Mouse (Mus musculus) neural tube, embryonic 14.5 days (tissue): Measurements from ENCODE around the gene Snrnp40. TPM values are rescaled to one million over a fixed set of nuclear protein-coding genes. Genes with fewer than 3 reads are reported as not detected.
A peak's percentile ranks its signal among the peaks of the same experiment; 100 is the strongest.

ENCODE experiments used
- ATAC-seq: fragments of 200-750 bp; cut with Nextera tagmentation; 2 replicates; pipeline ENCODE4 v1.8.0; 2017; ENCODE audit warnings: low read depth, mild to moderate bottlenecking, moderate TSS enrichment, moderate library complexity
- H3K27ac ChIP-seq: fragments of 300-500 bp; sonication (generic); 2 replicates; pipeline ENCODE4 v1.5.1; 2014; ENCODE audit warnings: low read depth, mild to moderate bottlenecking, control low read depth, low read length, moderate library complexity, mixed read lengths
- H3K27me3 ChIP-seq: fragments of 300-500 bp; sonication (generic); 2 replicates; pipeline ENCODE4 v1.6.1; 2014; ENCODE audit warnings: low read length; ENCODE audit not compliant: control insufficient read depth, insufficient read depth
- H3K36me3 ChIP-seq: fragments of 300-500 bp; sonication (generic); 2 replicates; pipeline ENCODE4 v1.6.1; 2014; ENCODE audit warnings: low read length, mixed read lengths; ENCODE audit not compliant: control insufficient read depth, insufficient read depth
- H3K4me1 ChIP-seq: fragments of 300-500 bp; sonication (generic); 2 replicates; pipeline ENCODE4 v1.6.1; 2014; ENCODE audit warnings: low read length; ENCODE audit not compliant: control insufficient read depth, insufficient read depth
- H3K4me2 ChIP-seq: fragments of 300-500 bp; sonication (generic); 2 replicates; pipeline ENCODE4 v1.6.1; 2014; ENCODE audit warnings: mild to moderate bottlenecking, low read depth, low read length, control low read depth
- H3K4me3 ChIP-seq: fragments of 300-500 bp; sonication (generic); 2 replicates; pipeline ENCODE4 v1.5.1; 2014; ENCODE audit warnings: low read depth, low read length, control low read depth, mixed read lengths
- H3K9ac ChIP-seq: fragments of 300-500 bp; sonication (generic); replicated peaks from 2 replicates; pipeline ENCODE4 v1.6.1; 2014; ENCODE audit warnings: low read depth, mild to moderate bottlenecking, control low read depth, low read length, mixed read lengths
- H3K9me3 ChIP-seq: fragments of 300-500 bp; sonication (generic); 2 replicates; pipeline ENCODE4 v1.6.1; 2016; ENCODE audit warnings: low read length; ENCODE audit not compliant: control insufficient read depth
- WGBS: fragments of 180-500 bp; shearing (Covaris S2); extraction: QIAGEN DNeasy Blood & Tissue Kit; methylation state at CpG from one replicate; pipeline ENCODE4 v1.1.7; 2014; 5-methylcytosine and 5-hydroxymethylcytosine counted together
- polyA plus RNA-seq: library from polyadenylated mRNA; unstranded; fragments of >200 nt; fragmentation: Nextera tagmentation; extraction: Ambion mirVana; gene quantifications from 2 replicates; pipeline ENCODE4 v1.2.1, GENCODE M21; 2014

The Snrnp40 gene
- 101 and 102 TPM in 2 replicates for polyA plus RNA-seq

GRCm38 (mm10) chr4:130359486-130360237 is at the start of gene Snrnp40, which contains the start of gene Zcchc17:
Gene Snrnp40, plus strand, starts transcription at chr4:130360132.
Gene Zcchc17, minus strand, starts transcription at chr4:130359943.
- peak; percentile 99 for ATAC-seq
- H3K9ac ChIP-seq: peak within 1 kb of the TSS; percentile 78
- peak within 1 kb of the TSS; percentile 66 for H3K4me2 ChIP-seq
- under 1% methylated on average over 49 of the region's 49 CpGs for WGBS
- H3K4me1 ChIP-seq: peaks cover 14% of the 10 kb centered on the region
- no peaks in the 10 kb centered on the region for H3K27me3 ChIP-seq
- H3K27ac ChIP-seq: peak within 1 kb of the TSS; percentile 74
- peaks cover 15% of the 10 kb centered on the region; the same call in 1 of the 2 replicates for H3K36me3 ChIP-seq
- peak within 1 kb of the TSS; percentile 89 for H3K4me3 ChIP-seq
- no peaks in the 10 kb centered on the region for H3K9me3 ChIP-seq

- Histone ChIP-seq H3K9me3 (no peaks in the 10 kb centered on the region), H3K4me3 (no peak overlapping the region), H3K36me3 (peaks cover 18% of the 10 kb centered on the region), H3K9ac (no peak overlapping the region), H3K4me1 (0 out of 2 replicates have a peak, but pooled peaks cover 2% of the 10 kb centered on the region), H3K4me2 (no peak overlapping the region), H3K27me3 (no peaks in the 10 kb centered on the region), H3K27ac (no peak overlapping the region)
- ATAC-seq: no peak
- 87% methylated on average over 3 of the region's 3 CpGs for WGBS
These were observed 47.4 kb upstream of the Snrnp40 start for GRCm38 (mm10) chr4:130312526-130312925.

- Histone ChIP-seq H3K27ac (no peak overlapping the region), H3K27me3 (no peaks in the 10 kb centered on the region), H3K4me1 (no peaks in the 10 kb centered on the region), H3K4me2 (no peak overlapping the region), H3K9ac (no peak overlapping the region), H3K9me3 (no peaks in the 10 kb centered on the region), H3K36me3 (peaks cover 23% of the 10 kb centered on the region), H3K4me3 (no peak overlapping the region)
- ATAC-seq: no peak
- 95% methylated on average over 4 of the region's 4 CpGs for WGBS
These were observed 46.4 kb upstream of the Snrnp40 start for GRCm38 (mm10) chr4:130313552-130313951.

DNA sequence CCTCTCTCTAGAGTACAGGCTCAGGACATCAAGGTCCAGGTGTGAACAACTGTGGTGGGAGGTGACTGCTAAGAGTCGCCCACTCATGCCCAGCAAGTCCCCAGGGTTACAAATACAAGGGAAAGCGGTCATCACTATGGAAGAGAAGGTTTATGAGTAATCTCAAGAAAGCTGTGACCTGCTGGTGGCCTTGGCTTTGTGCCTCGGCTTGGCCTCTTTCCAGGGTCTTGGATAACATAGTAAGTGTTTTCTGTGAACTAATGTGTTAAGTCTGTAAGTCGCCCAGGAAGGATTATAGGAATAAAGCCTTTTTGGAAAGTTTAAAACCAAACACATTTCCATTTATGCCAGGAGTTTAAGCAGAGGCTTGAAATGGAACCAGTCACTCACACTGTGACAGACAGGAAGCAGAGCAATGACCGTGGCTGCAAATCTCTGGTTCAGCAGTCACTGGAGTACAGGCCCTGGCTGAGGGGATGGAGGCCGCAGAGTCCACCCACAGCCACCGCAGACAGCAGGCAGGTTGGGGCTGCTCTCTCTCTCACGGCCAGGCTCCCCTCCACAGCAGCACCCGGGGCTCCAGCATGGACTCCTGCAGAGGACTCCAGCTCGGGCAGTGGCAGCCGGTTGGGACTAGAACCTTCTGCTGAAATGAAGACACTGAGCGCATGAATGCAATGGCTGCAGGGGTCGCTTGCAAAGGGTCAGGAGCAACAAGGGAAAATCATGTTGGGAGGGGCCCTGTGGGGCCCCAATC is 44.0 kb upstream of the Snrnp40 start:
- H3K27ac ChIP-seq: no peak overlapping the region
- H3K27me3 ChIP-seq: no peaks in the 10 kb centered on the region
- no peaks in the 10 kb centered on the region for H3K4me1 ChIP-seq
- no peak overlapping the region for H3K9ac ChIP-seq
- peaks cover 23% of the 10 kb centered on the region for H3K36me3 ChIP-seq
- ATAC-seq: no peak
- WGBS: 86% methylated on average over 13 of the region's 13 CpGs
- no peak overlapping the region for H3K4me3 ChIP-seq
- no peaks in the 10 kb centered on the region for H3K9me3 ChIP-seq
- no peak overlapping the region for H3K4me2 ChIP-seq

GRCm38 (mm10) chr4:130316691-130317090 is 43.2 kb upstream of the Snrnp40 start:
- no peak for ATAC-seq
- Histone ChIP-seq H3K27ac (no peak overlapping the region), H3K4me1 (no peaks in the 10 kb centered on the region), H3K36me3 (peaks cover 25% of the 10 kb centered on the region), H3K9me3 (no peaks in the 10 kb centered on the region), H3K4me3 (no peak overlapping the region), H3K27me3 (no peaks in the 10 kb centered on the region), H3K4me2 (no peak overlapping the region), H3K9ac (no peak overlapping the region)
- WGBS: 86% methylated on average over 10 of the region's 10 CpGs

- no peak overlapping the region for H3K27ac ChIP-seq
- no peaks in the 10 kb centered on the region for H3K9me3 ChIP-seq
- H3K4me2 ChIP-seq: no peak overlapping the region
- no peak overlapping the region for H3K9ac ChIP-seq
- H3K27me3 ChIP-seq: no peaks in the 10 kb centered on the region
- no peak overlapping the region for H3K4me3 ChIP-seq
- 67% methylated on average over 3 of the region's 3 CpGs for WGBS
- ATAC-seq: no peak
- no peaks in the 10 kb centered on the region for H3K4me1 ChIP-seq
- peaks cover 27% of the 10 kb centered on the region for H3K36me3 ChIP-seq
These were observed 41.8 kb upstream of the Snrnp40 start for GRCm38 (mm10) chr4:130318122-130318521.

DNA sequence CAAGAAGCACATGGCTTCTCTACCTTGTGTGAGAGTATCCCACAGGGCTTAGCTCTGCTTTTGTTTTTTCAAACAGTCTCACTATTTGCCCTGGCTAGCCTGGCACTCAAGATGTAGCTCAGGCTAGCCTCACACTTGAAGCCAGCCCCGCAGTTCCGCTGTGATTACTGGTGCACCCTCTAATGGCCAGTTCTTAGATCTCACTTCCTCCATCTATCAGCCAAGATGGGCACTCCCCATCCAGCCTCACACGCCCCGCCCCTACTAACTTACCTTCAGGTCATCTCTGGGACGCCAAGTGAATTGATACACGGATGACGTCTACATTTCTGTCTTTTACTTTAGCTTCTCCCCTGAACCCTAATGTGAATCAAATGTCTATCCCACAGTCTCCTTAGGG is 40.4 kb upstream of the Snrnp40 start:
- H3K27ac ChIP-seq: no peak overlapping the region
- H3K27me3 ChIP-seq: no peaks in the 10 kb centered on the region
- H3K4me3 ChIP-seq: no peak overlapping the region
- H3K9me3 ChIP-seq: no peaks in the 10 kb centered on the region
- WGBS: 88% methylated on average over 7 of the region's 7 CpGs
- H3K36me3 ChIP-seq: peaks cover 27% of the 10 kb centered on the region
- H3K4me2 ChIP-seq: no peak overlapping the region
- no peak overlapping the region for H3K9ac ChIP-seq
- no peaks in the 10 kb centered on the region for H3K4me1 ChIP-seq
- no peak for ATAC-seq

DNA sequence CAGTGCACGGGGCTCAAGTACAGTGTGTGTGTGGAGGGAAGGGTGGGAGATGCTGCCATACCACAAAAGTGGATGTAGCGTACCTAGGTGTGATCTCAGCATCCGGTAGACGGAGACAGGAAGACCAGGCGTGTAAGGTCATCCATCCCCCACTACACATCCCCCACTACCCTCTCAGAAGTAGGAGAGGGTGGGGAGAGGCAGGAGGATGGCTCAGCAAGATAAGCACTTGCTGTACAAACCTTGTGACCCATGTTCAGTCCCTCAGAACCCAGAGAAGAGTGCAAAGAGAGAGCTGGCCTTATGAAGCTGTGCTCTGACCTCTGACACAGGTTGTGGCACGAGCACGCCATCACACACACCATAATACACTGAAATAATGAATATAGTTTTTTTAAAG is 38.3 kb upstream of the Snrnp40 start:
- Histone ChIP-seq H3K36me3 (peaks cover 26% of the 10 kb centered on the region), H3K9me3 (no peaks in the 10 kb centered on the region), H3K27ac (no peak overlapping the region), H3K4me2 (no peak overlapping the region), H3K4me3 (no peak overlapping the region), H3K9ac (no peak overlapping the region), H3K27me3 (no peaks in the 10 kb centered on the region), H3K4me1 (no peaks in the 10 kb centered on the region)
- ATAC-seq: no peak
- WGBS: 99% methylated on average over 7 of the region's 7 CpGs

GRCm38 (mm10) chr4:130322567-130322966 is 37.4 kb upstream of the Snrnp40 start:
- peaks cover 30% of the 10 kb centered on the region for H3K36me3 ChIP-seq
- H3K9me3 ChIP-seq: no peaks in the 10 kb centered on the region
- WGBS: 82% methylated on average over 7 of the region's 7 CpGs
- no peak overlapping the region for H3K4me2 ChIP-seq
- no peak overlapping the region for H3K27ac ChIP-seq
- no peak overlapping the region for H3K4me3 ChIP-seq
- no peaks in the 10 kb centered on the region for H3K4me1 ChIP-seq
- ATAC-seq: no peak
- H3K9ac ChIP-seq: no peak overlapping the region
- H3K27me3 ChIP-seq: no peaks in the 10 kb centered on the region
